Mouse (Mus musculus) C2C12 (cell line): ENCODE results near the gene Sept8. TPM values are rescaled to one million over a fixed set of nuclear protein-coding genes. Genes with fewer than 3 reads are reported as not detected.

ENCODE experiments used
- H3K27me3 ChIP-seq: one replicate; pipeline ENCODE4 v1.6.1; 2011; ENCODE audit not compliant: control insufficient read depth, insufficient read depth, insufficient read length
- H3K36me3 ChIP-seq: one replicate; pipeline ENCODE4 v1.6.1; 2011; ENCODE audit not compliant: control insufficient read depth, insufficient read depth
- H3K4me3 ChIP-seq: one replicate; pipeline ENCODE4 v1.5.1; 2011; ENCODE audit warnings: mild to moderate bottlenecking, control low read depth; ENCODE audit not compliant: poor library complexity, insufficient read depth, severe bottlenecking
- H3K79me2 ChIP-seq: one replicate; pipeline ENCODE4 v1.6.1; 2011; ENCODE audit not compliant: control insufficient read depth, insufficient read depth
- H3K79me3 ChIP-seq: one replicate; pipeline ENCODE4 v1.6.1; 2011; ENCODE audit warnings: low read depth, control low read depth
- H3ac ChIP-seq: one replicate; pipeline ENCODE3; 2011; ENCODE audit warnings: low read depth; ENCODE audit not compliant: control insufficient read depth, insufficient read length
- CEBPB ChIP-seq: IDR thresholded peaks from one replicate; pipeline ENCODE4 v1.6.1; 2011; ENCODE audit warnings: low read depth, mild to moderate bottlenecking, control low read depth, moderate library complexity
- CTCF ChIP-seq: IDR thresholded peaks from one replicate; pipeline ENCODE4 v1.5.1; 2011; ENCODE audit not compliant: control insufficient read depth, insufficient read depth, insufficient read length
- FOSL1 ChIP-seq: IDR thresholded peaks from one replicate; pipeline ENCODE4 v1.8.0; 2011; ENCODE audit warnings: mild to moderate bottlenecking, low read length; ENCODE audit not compliant: poor library complexity, insufficient read depth, severe bottlenecking
- MAX ChIP-seq: IDR thresholded peaks from one replicate; pipeline ENCODE4 v1.6.1; 2011; ENCODE audit warnings: mild to moderate bottlenecking, control low read depth
- MYOD1 ChIP-seq: IDR thresholded peaks from one replicate; pipeline ENCODE4 v1.6.1; 2011; ENCODE audit warnings: low read depth; ENCODE audit not compliant: control insufficient read depth, insufficient read length
- MYOG ChIP-seq: IDR thresholded peaks from one replicate; pipeline ENCODE4 v1.6.1; 2011; ENCODE audit not compliant: control insufficient read depth, insufficient read length; ENCODE audit errors: extremely low read depth
- USF1 ChIP-seq: IDR thresholded peaks from one replicate; pipeline ENCODE4 v1.6.1; 2011; ENCODE audit warnings: low read depth, mild to moderate bottlenecking, control low read depth, moderate library complexity
- polyA plus RNA-seq: library from polyadenylated mRNA; unstranded; fragments of >200 nt; fragmentation: generic; extraction: Trizol; gene quantifications from one replicate; pipeline ENCODE4 v1.2.1, GENCODE M21; 2012; ENCODE audit warnings: missing spikeins

Sept8 gene
- polyA plus RNA-seq, 1 experiment, result 32.7 TPM

DNA sequence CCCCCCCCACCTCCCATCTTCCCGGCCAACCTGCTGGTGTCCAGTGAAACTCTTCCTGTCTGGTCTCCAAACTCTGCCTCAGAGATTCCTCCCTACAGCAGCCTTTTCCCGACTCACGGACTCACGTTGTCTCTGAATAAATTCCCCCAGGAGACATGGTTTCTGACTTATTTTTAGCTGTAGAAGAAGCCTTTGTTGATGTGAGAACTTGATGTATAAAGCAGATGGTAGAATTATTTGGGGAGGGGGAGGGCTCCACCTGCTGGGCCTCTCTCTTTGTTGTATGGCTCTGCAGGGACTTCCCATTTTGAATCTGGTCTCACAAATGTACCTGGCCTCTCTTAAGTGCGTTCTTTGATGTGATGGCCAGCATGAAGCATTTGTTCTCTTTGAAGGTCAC lies 8.7 kb upstream of the Sept8 start:
- H3K4me3 ChIP-seq, result no peak overlapping the region
- H3K79me3 ChIP-seq, result no peaks in the 10 kb centered on the region
- H3K27me3 ChIP-seq, result no peaks in the 10 kb centered on the region
- TF ChIP-seq CEBPB, result no peak
- no peak for TF ChIP-seq MAX
- no peak for TF ChIP-seq FOSL1
- no peak for TF ChIP-seq MYOD1
- no peak for TF ChIP-seq MYOG
- no peak overlapping the region for H3ac ChIP-seq
- H3K36me3 ChIP-seq, result no peaks in the 10 kb centered on the region
- H3K79me2 ChIP-seq, result no peaks in the 10 kb centered on the region

- peaks cover 12% of the 10 kb centered on the region for H3K79me3 ChIP-seq
- H3K27me3 ChIP-seq, result no peaks in the 10 kb centered on the region
- TF ChIP-seq MYOG (no peak), MYOD1 (no peak), MAX (no peak), CEBPB (no peak), FOSL1 (no peak), USF1 (no peak), CTCF (no peak)
- H3K79me2 ChIP-seq, result peaks cover 22% of the 10 kb centered on the region
- H3ac ChIP-seq, result no peak overlapping the region
- H3K36me3 ChIP-seq, result no peaks in the 10 kb centered on the region
- H3K4me3 ChIP-seq, result no peak overlapping the region
Measured at GRCm38 (mm10) chr11:53516775-53517627, 2.1 kb upstream of the Sept8 start.

DNA sequence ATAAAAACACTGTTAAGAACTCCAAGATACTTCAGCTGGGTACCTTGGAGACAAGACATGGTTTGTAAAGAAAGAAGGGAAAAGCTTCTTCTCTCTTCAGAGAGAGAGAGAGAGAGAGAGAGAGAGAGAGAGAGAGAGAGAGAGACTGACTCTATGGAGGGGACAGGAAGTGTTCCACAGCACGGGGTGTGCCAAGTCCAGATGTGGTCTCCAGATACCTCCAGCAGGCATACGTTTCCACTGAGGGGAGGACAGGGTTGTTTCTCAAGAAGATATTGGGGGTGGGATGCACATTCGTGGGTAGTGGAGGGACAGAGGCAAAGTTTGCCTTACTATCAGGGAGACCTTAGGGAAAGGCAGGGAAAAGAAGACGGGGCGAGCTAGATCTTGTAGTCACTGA lies 298 bp upstream of the Sept8 start:
- Histone ChIP-seq H3K36me3 (no peaks in the 10 kb centered on the region), H3K27me3 (no peaks in the 10 kb centered on the region), H3K79me3 (peaks cover 30% of the 10 kb centered on the region), H3K79me2 (peaks cover 40% of the 10 kb centered on the region), H3ac (no peak overlapping the region), H3K4me3 (no peak overlapping the region)
- TF ChIP-seq FOSL1 (no peak), CEBPB (no peak), CTCF (no peak), MYOD1 (no peak), MYOG (no peak), USF1 (no peak)

GRCm38 (mm10) chr11:53520122-53520978 lies 1.3 kb downstream of the Sept8 start:
- no peak for TF ChIP-seq MAX
- no peak for TF ChIP-seq USF1
- TF ChIP-seq CTCF, result no peak
- no peak for TF ChIP-seq MYOG
- no peak for TF ChIP-seq CEBPB
- TF ChIP-seq MYOD1, result no peak
- Histone ChIP-seq H3K27me3 (no peaks in the 10 kb centered on the region), H3K4me3 (peak overlapping the region; percentile 65), H3K36me3 (peaks cover 6% of the 10 kb centered on the region), H3K79me2 (peaks cover 56% of the 10 kb centered on the region), H3K79me3 (peaks cover 45% of the 10 kb centered on the region), H3ac (peak overlapping the region; percentile 98)

DNA sequence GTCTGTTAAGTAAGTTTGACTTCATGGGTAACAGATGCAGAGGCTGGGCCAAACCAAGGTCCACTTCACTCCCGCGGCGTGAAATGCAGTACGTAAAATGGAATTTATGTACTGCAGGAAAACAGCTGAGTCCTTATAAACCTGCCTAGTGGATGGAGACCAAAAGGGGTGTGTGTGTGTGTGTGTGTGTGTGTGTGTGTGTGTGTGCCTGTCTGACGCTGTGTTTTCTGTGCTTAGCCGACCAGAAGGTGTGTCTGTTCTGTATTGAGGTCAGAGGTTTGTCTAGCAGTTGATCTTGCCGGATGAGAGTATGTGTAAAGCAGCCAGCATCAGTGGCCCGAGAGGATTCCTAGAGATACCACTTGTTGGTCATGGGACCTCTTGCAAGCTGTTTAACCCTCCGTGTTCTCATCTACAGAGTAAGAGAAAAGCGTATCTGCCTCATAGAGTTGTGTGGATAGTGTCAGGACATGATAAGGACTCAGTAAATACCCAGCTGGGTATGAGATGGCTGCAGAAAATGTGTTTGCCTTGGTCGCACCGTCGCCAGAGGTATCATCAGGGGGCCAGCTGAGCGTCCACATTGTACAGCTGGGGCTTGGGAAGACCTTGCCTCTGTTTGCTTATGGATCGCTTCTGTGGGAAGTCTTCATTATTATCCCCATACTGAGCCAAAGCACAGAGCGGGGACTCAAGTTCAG lies 2.2 kb downstream of the Sept8 start:
- Histone ChIP-seq H3K79me2 (peaks cover 65% of the 10 kb centered on the region), H3K79me3 (peaks cover 53% of the 10 kb centered on the region), H3K4me3 (peak overlapping the region; percentile 65), H3K27me3 (no peaks in the 10 kb centered on the region), H3ac (peak overlapping the region; percentile 24), H3K36me3 (peaks cover 7% of the 10 kb centered on the region)
- TF ChIP-seq MYOG, result no peak
- no peak for TF ChIP-seq FOSL1
- TF ChIP-seq MYOD1, result no peak
- TF ChIP-seq CEBPB, result no peak
- TF ChIP-seq CTCF, result no peak
- TF ChIP-seq MAX, result no peak
- no peak for TF ChIP-seq USF1
